Mouse (Mus musculus) lung, postnatal 10 days (tissue): ENCODE data around the gene Zfp553.
"Not testable (repeated sequence)": the region's sequence is repeated elsewhere in the genome, so short reads cannot be mapped to it uniquely, and the experiment has no call there.

Experiments
- DNase-seq: peaks from one replicate; pipeline ENCODE4 v3.0.0; 2021

The Zfp553 gene

GRCm38 (mm10) chr7:127233765-127234164 is 904 bp downstream of the Zfp553 start:
- DNase-seq: no peak

GRCm38 (mm10) chr7:127234777-127235176 is 1.9 kb downstream of the Zfp553 start:
- no peak for DNase-seq

- DNase-seq: no peak
Measured at GRCm38 (mm10) chr7:127243361-127243867, 10.6 kb downstream of the Zfp553 start.

GRCm38 (mm10) chr7:127243870-127244657 is 11.2 kb downstream of the Zfp553 start, which contains the start of gene Zfp771:
Gene Zfp771, plus strand, starts transcription at chr7:127244274.
- peak; percentile 98 for DNase-seq

- peak; percentile 62 for DNase-seq
Measured at GRCm38 (mm10) chr7:127244658-127245510, 12.0 kb downstream of the Zfp553 start.

DNA sequence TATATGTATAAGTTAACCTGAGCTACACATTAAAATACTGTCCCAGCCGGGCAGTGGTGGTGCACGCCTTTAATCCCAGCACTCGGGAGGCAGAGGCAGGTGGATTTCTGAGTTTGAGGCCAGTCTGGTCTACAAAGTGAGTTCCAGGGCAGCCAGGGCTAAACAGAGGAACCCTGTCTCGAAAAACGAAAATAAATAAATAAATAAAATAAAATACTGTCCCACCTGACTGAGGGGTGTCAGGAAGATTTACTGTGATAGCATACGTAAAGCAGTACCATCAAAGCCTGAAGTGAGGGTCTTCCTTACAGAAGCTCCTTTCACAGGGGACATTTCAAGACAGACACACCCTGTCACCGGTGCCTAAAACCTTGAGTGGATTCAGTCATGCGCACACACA is 17.6 kb downstream of the Zfp553 start:
- DNase-seq: not testable (repeated sequence)

DNA sequence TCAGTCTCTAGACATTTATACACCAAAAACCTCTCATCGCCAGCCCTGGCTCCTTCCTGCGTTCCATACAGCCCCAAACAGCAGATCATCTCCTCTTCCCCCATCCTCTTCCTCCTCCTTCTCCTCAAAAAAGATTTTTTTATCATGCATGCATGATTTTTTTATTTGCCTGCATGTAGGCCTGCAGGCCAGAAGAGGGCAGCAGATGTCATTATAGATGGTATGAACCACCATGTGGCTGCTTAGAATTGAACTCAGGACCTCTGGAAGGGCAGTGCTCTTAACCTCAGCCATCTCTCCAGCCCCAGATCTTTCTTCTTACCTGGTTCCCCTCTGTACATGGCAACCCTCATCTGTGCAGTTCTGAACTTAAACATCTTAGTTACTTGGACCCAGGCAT is 19.6 kb downstream of the Zfp553 start:
- peak; percentile 36 for DNase-seq

DNA sequence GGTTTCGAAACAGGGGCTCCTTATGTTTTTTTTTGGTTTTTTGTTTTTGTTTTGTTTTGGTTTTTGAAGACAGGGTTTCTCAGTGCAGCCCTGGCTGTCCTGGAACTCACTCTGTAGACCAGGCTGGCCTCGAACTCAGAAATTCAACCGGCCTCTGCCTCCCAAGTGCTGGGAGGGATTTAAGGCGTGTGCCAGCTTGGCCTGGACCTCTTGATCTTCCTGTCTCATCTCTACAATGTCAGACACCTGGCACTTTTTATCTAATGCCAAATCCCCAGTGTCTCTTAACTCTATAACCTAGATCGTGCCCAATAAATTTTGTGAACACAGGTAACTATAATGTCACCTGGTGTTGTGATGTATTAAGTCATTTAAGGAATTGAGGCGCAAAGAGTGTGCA is 20.5 kb downstream of the Zfp553 start:
- DNase-seq: no peak

GRCm38 (mm10) chr7:127253821-127254769 is 21.2 kb downstream of the Zfp553 start:
- peak; percentile 96 for DNase-seq

DNA sequence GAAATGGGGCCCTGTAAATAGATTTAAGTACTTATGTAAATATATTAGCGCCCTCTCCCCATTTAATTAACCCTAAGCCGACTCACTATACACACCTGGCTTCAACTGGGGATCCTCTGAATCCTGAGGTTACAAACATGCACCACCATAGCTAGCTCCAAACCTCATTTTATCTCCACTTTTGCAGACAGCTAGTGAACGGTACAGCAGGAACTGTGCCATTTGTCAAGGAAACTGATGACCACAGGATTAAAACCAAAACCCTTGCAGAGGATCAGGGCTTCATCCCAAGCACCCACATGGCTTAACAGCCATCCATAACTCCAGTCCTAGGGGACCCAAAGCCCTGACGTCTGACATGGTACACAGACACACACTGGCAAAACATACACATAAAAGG is 22.1 kb downstream of the Zfp553 start:
- no peak for DNase-seq

DNA sequence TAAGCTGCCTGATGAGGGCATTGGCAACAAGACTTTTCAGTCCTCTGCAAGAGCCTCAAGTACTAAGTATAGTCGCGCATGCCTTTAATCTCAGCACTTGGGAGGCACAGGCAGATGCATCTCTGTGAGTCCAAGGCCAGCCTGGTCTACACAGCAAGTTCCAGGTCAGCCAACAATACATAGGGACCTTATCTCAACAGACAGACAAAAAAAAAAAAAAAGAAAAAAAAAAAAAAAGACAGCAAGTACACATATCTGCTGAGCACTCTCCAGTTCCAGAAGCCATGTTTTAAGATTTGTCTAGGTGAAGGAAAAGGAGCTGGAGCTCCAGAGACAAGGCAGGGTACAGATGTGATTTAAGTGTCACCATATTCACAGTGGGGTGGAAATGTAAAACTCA is 23.1 kb downstream of the Zfp553 start:
- DNase-seq: no peak

- no peak for DNase-seq
Measured at GRCm38 (mm10) chr7:127256518-127256917, 23.7 kb downstream of the Zfp553 start.

- DNase-seq: no peak
Measured at GRCm38 (mm10) chr7:127259186-127259905, 26.5 kb downstream of the Zfp553 start.

DNA sequence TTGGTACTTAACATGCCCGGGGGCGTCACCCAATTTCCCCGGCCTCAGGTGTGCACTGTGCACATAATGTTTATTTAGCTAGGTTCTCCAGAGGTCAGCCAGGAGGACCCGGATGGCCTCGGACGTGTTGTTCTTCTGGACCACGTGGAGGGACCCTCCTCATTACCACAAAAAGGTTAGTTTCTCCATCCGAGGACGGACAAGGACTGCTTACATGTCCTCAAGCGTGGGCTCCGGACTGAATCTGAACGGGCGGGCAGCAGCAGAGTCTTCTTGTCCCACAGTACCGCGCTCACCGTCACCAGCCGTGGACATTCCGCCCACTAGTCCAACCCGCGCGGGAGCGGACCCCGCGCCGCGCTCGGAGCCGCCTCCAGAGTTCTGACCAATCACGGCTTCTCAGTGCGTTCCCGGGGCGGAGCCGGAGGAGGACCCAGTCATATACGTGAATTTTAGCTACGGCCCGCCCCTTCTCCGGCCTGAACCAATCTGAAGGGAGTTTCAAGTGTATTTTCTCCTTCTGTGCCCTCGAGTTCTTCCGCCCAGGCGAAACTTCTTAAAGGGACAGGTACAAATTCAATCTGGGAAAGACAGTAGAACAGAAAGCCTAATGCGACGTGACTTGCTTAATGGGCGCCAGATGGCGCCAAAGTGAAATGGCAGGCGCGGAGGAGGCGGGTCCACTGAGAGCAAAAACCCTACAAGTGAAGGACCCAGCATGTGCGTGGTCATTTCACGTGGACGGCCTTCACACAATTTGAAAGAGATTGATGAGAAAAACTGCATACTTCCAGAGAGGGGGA is 27.6 kb downstream of the Zfp553 start, which contains the start of gene Dctpp1:
Gene Dctpp1 (minus strand): TSS at position 401 of the 803 bp plus-strand sequence.
- DNase-seq: peak; percentile 99

GRCm38 (mm10) chr7:127262218-127262961 is 29.5 kb downstream of the Zfp553 start:
- DNase-seq: peak; percentile 53

- DNase-seq: no peak
Measured at GRCm38 (mm10) chr7:127263526-127263925, 30.7 kb downstream of the Zfp553 start.

DNA sequence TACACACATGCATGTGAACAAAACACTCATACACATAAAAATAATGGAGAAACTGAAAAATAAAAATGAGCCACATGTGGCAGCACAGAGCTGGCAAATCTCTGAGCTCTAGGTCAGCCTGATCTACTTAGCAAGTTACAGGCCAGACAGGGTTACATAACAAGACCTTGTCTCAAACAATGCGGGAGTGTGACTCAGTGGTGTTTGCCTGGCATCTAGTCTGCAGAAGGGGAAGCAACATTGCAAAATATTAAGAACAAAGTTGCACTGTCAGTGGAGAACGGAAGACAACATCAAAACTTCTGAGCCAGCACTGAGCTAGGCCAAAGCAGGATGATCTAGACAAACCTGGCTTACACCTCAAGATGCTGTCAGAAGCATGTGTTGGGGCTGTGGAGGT is 37.4 kb downstream of the Zfp553 start:
- no peak for DNase-seq

GRCm38 (mm10) chr7:127270666-127271065 is 37.8 kb downstream of the Zfp553 start:
- no peak for DNase-seq

- DNase-seq: no peak
Measured at GRCm38 (mm10) chr7:127271093-127271492, 38.2 kb downstream of the Zfp553 start.

DNA sequence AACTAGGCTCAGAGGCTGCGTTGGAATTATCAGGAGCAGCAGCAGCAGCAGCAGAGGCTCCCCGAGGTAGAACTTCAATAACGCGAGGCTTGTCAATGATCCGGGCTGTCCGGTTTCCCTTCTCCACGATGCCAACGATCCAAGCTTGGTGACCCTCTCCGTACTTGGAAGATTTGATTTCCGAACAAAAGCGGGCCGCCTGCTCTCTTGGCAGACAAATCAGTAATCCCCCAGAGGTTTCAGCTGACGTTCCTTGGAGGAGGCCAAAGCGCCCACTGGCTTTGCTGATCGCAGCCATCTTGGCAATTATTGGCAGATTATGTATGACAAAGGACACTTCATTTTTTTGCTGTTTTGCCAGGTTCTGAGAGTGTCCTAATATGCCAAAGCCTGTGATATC is 39.7 kb downstream of the Zfp553 start:
- no peak for DNase-seq
